Mouse (Mus musculus) liver, embryonic 14 days (tissue): ENCODE results near the gene Sp9. TPM values are rescaled to one million over a fixed set of nuclear protein-coding genes. Genes with fewer than 3 reads are reported as not detected.

Experiments used
- polyA plus RNA-seq: library from polyadenylated mRNA; depleted of rRNA; stranded (reverse); fragments of >200 nt; gene quantifications from 2 replicates; pipeline ENCODE4 v1.2.3, GENCODE M21; 2012; rRNA removed

Gene Sp9
- polyA plus RNA-seq: 0.08 TPM in 1 of 2 replicates, not detected in the other

DNA sequence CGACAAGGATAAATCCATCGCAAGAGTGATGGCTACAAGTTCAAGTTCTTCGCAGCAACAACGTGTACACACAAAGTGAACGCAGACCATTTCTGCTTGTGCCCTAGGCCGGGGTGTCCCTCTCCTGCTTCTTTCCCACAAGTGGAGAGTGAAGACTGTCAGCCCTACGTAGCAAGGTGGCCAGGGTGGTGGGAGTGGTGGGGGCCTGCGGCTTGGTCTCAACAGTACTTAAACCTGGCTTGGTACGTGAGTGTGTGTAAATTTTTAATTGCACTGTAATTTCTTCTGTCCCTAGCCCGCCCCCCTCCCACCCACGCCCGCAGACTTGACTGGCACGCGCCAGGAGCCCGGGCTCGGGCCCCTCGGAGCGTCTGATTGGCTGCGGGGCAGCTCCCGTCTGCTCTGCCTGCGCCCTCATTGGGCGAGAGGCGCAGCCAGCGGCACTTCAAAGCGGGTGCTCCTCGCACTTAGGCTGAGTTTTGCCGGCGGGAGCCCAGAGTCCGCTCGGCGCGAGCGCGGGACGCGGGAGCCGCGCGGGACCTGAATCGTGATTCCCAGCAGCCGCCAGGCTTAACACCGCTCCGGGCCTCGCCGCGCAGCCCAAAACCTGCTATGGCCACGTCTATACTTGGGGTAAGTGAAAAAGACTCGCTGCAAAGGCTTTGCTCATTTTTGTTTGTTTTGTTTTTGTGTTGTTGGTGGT is at the start of gene Sp9:
TSS of gene Sp9 (plus strand) at position 467 of the 703 bp plus-strand sequence.

DNA sequence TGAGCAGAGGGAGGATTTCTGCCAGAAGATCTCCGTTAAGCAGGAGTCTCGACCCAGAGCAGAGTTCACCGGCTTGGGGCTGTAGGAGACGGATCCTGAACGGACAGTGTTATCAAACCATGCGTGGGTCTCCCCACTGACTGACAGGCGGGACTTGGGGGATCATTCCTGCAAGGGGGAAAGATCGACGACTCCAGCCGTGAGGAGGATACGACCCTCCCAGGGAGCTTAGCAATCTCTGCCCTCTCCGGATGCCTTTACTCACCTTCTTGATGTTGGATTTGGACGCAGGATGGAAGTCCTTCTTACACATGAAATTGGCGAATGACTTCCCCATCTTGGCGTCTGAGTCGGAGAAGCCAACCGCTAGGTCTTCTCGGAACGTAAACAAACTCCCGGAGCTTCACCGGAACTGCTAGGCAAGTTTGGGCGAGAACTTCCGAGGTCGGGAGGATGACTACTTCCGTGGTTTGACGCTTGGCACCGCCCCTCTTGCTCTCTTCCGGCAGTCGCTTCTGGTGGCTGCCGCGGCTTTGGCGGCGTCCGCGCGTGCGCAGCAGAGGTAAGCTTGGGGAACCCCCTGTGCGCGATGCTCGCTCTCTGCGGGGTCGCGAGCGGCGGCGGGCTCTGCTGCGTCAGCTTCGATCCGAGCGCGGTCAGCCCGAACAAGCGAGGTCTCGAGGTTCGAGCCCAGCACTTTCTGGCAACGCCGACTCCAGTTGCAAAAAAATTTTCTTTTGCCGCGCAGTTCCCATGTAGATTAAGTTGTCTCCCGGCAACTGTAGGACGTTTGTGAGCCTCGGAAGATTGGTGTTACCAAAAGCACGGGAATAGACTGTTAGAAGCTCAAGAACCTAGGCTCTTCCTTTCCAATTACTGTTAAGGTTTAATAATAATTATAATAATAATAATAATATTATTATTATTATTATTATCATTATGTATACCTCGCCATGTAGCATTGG is 40.7 kb downstream of the Sp9 start, which contains the start of the genes Scrn3 and Cir1:
TSS of gene Scrn3 (plus strand) at position 450 of the 965 bp plus-strand sequence.
TSS of gene Cir1 (minus strand) at position 550 of the 965 bp plus-strand sequence.

Other genes starting within 250 kb of the Sp9 start
- 29.5 and 33.0 TPM in 2 replicates for gene Ola1, start 53.0 kb upstream of the Sp9 start, polyA plus RNA-seq
- gene Scrn3, start 40.7 kb downstream of the Sp9 start, polyA plus RNA-seq: 21.0 TPM in 2 replicates
- gene Cir1, start 40.8 kb downstream of the Sp9 start, polyA plus RNA-seq: 16.7 and 16.9 TPM in 2 replicates
- 2.9 and 3.7 TPM in 2 replicates for gene Gpr155, start 114.6 kb downstream of the Sp9 start, polyA plus RNA-seq